Mouse (Mus musculus): ENCODE measurements around the gene Epb41. TPM values are rescaled to one million over a fixed set of nuclear protein-coding genes. Genes with fewer than 3 reads are reported as not detected.

Epb41 gene
- polyA plus RNA-seq, 1 experiment from 2014 or later, result 147 TPM

DNA sequence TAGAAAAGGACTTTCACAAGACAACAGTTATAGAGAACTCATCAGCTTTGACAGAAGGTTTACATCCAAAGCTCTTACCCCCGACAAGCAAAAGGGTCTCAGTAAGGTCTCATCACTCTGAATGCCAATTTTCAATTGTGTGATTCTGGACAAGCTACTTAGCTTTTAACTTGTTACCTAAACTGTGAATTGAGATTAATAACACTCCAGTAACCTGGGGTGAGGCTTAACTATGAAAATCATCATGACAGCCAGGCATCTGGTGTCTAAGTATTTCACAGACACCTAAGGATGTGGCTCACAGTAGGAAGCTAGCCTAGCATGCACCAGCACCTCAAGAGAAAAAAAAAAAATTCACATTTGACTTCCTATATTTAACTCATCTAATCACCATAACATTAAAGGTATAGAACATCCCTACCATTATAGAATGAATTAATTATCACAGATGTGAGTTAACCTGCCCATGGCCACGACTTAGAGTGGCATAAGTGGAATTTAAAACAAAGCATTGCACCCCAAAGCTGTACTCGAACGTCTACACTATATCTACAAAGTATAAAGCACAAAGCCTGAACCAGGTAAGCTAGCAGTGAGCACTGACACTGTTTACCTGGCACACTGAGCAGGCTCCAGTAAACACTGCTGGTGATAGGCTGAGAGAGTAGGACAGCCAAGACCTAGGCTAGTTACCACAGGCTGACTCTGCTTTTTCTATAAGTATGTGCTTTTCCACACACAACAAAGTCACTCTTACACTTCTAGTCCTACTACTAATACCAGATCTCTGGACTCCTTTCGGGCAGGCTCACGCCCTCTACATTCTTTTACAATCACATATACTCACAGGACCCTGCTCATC lies 33.4 kb downstream of the Epb41 start:
- Histone ChIP-seq H3K4me1 (replicated peaks) (peaks cover 96% of the 10 kb centered on the region), H3K4me3 (replicated peaks) (0 out of 2 replicates have a peak overlapping the region, but pooled peaks have one; percentile 0), H3K9ac (peak overlapping the region; percentile 46; the same call in 1 of the 2 replicates), H3K27me3 (no peaks in the 10 kb centered on the region), H3K4me2 (peak overlapping the region; percentile 50; the same call in 1 of the 2 replicates), H3K9me3 (replicated peaks) (no peaks in the 10 kb centered on the region), H3K36me3 (peaks cover 35% of the 10 kb centered on the region), H3K27ac (peak overlapping the region; percentile 83)
- peak; percentile 69 for ATAC-seq (ENCODE audit: low read depth)
- no peak for DNase-seq
- 70% methylated on average over 6 of the region's 6 CpGs for WGBS (ENCODE audit: insufficient replicate concordance)

DNA sequence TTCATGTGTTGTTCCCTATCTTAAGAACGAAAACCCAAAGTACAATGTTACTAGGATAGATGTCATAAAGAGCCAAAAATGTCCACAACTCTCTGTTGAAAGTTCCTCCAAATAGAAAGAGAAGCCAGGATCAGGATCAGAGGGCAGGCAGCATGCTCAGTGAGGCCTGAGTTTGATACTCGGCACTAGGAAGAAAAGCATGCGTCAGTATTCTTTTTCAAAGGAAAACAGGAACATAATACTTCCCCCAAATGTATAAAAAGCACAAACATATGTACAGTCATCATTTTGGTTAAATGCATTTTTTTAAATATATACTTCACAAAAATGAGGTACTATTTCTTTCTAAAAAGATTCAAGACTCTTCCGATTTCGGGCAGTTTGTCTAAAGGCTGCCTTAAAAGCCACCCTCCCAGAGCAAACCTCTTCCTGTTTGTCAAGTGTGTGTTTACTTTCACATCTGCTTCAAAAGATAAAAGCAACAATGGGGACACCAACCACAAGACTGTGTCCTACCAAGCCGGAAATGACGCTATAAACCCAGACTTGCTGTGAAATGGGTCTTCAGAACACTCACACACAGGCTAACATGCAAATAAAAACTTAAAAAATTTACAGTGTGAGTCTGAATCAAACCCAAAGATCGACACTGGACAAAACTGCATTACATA lies 35.0 kb downstream of the Epb41 start:
- Histone ChIP-seq H3K4me1 (replicated peaks) (peaks cover 96% of the 10 kb centered on the region), H3K4me3 (replicated peaks) (peak overlapping the region; percentile 28; the same call in 1 of the 2 replicates)

GRCm38 (mm10) chr4:132039521-132039920 lies 35.6 kb downstream of the Epb41 start:
- Histone ChIP-seq H3K9ac (peak overlapping the region; percentile 36), H3K27ac (peak overlapping the region; percentile 83), H3K4me1 (replicated peaks) (peaks cover 91% of the 10 kb centered on the region), H3K4me3 (replicated peaks) (peak overlapping the region; percentile 28; the same call in 1 of the 2 replicates), H3K27me3 (no peaks in the 10 kb centered on the region), H3K9me3 (replicated peaks) (no peaks in the 10 kb centered on the region), H3K36me3 (peaks cover 34% of the 10 kb centered on the region), H3K4me2 (peak overlapping the region; percentile 50)
- DNase-seq, result no peak
- 54% methylated on average over 2 of the region's 2 CpGs for WGBS (ENCODE audit: insufficient replicate concordance)
- peak; percentile 47 for ATAC-seq (ENCODE audit: low read depth)

More for the DNA sequence above, 35.0 kb downstream of the Epb41 start:
- Histone ChIP-seq H3K9me3 (replicated peaks) (no peaks in the 10 kb centered on the region), H3K4me2 (peak overlapping the region; percentile 50), H3K36me3 (peaks cover 36% of the 10 kb centered on the region), H3K9ac (peak overlapping the region; percentile 36), H3K27ac (peak overlapping the region; percentile 83), H3K27me3 (no peaks in the 10 kb centered on the region)
- ATAC-seq (ENCODE audit: low read depth) (peak; percentile 76), DNase-seq (peak; percentile 51)
- 20% methylated on average over 8 of the region's 8 CpGs for WGBS (ENCODE audit: insufficient replicate concordance)

DNA sequence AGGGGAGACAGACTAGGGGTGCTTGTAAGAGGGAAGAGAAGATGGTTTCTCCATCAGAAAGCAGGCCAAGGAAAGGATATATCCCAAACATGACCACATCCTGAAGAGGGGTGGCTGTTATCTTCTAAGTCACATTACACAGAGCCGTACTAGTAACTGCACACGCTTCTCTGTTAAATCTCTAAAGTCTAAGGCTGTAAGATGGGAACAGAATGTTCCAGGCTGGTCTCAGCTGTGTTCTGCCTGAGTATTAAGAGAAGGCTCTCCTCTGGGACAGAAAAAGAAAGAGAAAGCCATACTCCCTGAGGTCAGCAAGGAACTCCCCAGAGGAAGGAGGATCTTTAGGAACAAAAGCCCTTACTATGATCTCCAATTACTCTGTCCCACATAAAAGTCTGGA lies 36.3 kb downstream of the Epb41 start:
- peaks cover 88% of the 10 kb centered on the region for H3K4me1 ChIP-seq (replicated peaks)
- ATAC-seq (ENCODE audit: low read depth) (no peak), DNase-seq (no peak)
- H3K9me3 ChIP-seq (replicated peaks), result no peaks in the 10 kb centered on the region
- no peak overlapping the region for H3K4me2 ChIP-seq
- peak overlapping the region; percentile 36; the same call in 1 of the 2 replicates for H3K9ac ChIP-seq
- no peaks in the 10 kb centered on the region for H3K27me3 ChIP-seq
- 48% methylated on average over 2 of the region's 2 CpGs for WGBS (ENCODE audit: insufficient replicate concordance)
- H3K36me3 ChIP-seq, result peaks cover 32% of the 10 kb centered on the region
- peak overlapping the region; percentile 83 for H3K27ac ChIP-seq
- no peak overlapping the region for H3K4me3 ChIP-seq (replicated peaks)

DNA sequence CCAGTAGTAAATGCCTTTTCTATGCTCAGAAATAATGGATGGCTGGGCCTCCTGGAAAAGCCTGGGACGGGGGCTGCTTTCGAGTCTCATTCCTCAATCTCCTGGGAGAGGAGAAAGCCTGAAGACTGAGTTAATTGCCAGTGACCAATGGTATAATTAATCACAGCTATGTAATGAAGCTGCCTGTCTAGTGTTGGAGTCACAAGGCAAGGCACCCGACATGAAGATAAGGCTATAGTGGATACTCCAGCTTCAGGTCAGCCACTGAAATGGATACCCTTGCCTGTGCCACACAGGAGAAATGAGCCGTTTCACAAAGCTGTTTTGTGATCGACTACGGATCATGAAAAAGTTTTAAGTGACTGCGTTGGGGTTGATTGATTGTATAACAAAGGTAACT lies 37.1 kb downstream of the Epb41 start:
- H3K9ac ChIP-seq, result no peak overlapping the region
- no peak overlapping the region for H3K4me3 ChIP-seq (replicated peaks)
- DNase-seq (no peak), ATAC-seq (ENCODE audit: low read depth) (no peak)
- H3K27me3 ChIP-seq, result no peaks in the 10 kb centered on the region
- peaks cover 41% of the 10 kb centered on the region for H3K36me3 ChIP-seq
- no peak overlapping the region for H3K4me2 ChIP-seq
- H3K9me3 ChIP-seq (replicated peaks), result no peaks in the 10 kb centered on the region
- peak overlapping the region; percentile 83; the same call in 1 of the 2 replicates for H3K27ac ChIP-seq
- H3K4me1 ChIP-seq (replicated peaks), result peaks cover 88% of the 10 kb centered on the region
- 72% methylated on average over 7 of the region's 7 CpGs for WGBS (ENCODE audit: insufficient replicate concordance)

DNA sequence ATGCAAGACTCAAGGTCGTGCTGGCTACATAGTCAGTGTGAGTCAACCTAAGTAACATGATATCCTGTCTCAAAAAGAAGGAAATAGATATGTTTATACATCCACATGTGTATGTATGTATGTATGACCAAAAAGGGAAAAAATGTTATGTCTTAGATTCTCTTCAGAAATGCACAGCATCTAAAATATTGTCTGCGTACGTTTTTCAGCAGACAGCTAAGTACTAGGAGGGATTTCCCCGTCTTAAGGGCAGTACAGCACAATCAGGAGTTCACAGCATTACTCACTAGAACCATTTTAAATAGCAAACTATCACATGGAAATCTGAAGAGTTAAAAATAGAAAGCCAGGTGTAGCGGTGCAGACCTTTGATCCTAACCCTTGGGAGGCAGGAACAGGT lies 38.0 kb downstream of the Epb41 start:
- Histone ChIP-seq H3K9ac (no peak overlapping the region), H3K9me3 (replicated peaks) (no peaks in the 10 kb centered on the region), H3K4me2 (no peak overlapping the region), H3K27ac (no peak overlapping the region), H3K4me3 (replicated peaks) (no peak overlapping the region), H3K27me3 (no peaks in the 10 kb centered on the region), H3K4me1 (replicated peaks) (peaks cover 88% of the 10 kb centered on the region), H3K36me3 (peaks cover 43% of the 10 kb centered on the region)
- ATAC-seq (ENCODE audit: low read depth), result no peak
- DNase-seq, result no peak
- 76% methylated on average over 5 of the region's 5 CpGs for WGBS (ENCODE audit: insufficient replicate concordance)

- peak overlapping the region; percentile 14; the same call in 1 of the 2 replicates for H3K9ac ChIP-seq
- no peak for ATAC-seq (ENCODE audit: low read depth)
- peaks cover 88% of the 10 kb centered on the region for H3K4me1 ChIP-seq (replicated peaks)
- H3K27ac ChIP-seq, result peak overlapping the region; percentile 48; the same call in 1 of the 2 replicates
- no peak for DNase-seq
- H3K27me3 ChIP-seq, result no peaks in the 10 kb centered on the region
- H3K9me3 ChIP-seq (replicated peaks), result no peaks in the 10 kb centered on the region
- H3K4me2 ChIP-seq, result no peak overlapping the region
- peaks cover 45% of the 10 kb centered on the region for H3K36me3 ChIP-seq
- 80% methylated on average over 2 of the region's 2 CpGs for WGBS (ENCODE audit: insufficient replicate concordance)
- H3K4me3 ChIP-seq (replicated peaks), result no peak overlapping the region
These were observed 40.9 kb downstream of the Epb41 start for GRCm38 (mm10) chr4:132034242-132034641.

DNA sequence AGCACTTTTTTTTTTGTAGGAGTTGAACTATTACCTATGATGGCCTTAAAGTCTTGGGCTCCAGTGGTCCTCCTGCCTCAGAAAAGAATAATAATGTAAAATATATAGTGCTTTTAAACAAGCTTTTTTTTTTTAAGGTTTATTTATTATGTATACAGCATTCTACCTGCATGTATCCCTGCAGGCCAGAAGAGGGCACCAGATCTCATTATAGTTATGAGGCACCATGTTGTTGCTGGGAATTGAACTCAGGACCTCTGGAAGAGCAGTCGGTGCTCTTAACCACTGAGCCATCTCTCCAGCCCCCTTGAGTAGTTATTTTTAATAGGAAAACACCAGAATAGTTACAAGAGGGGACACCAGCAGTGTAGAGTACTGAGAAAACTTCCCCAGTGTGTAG lies 41.9 kb downstream of the Epb41 start:
- Histone ChIP-seq H3K9me3 (replicated peaks) (no peaks in the 10 kb centered on the region), H3K27ac (peak overlapping the region; percentile 95), H3K4me3 (replicated peaks) (no peak overlapping the region), H3K36me3 (peaks cover 43% of the 10 kb centered on the region), H3K27me3 (no peaks in the 10 kb centered on the region), H3K9ac (no peak overlapping the region), H3K4me1 (replicated peaks) (peaks cover 88% of the 10 kb centered on the region), H3K4me2 (no peak overlapping the region)
- 74% methylated on average over 1 of the region's 1 CpGs for WGBS (ENCODE audit: insufficient replicate concordance)
- no peak for DNase-seq
- no peak for ATAC-seq (ENCODE audit: low read depth)

- no peak for DNase-seq
- peak overlapping the region; percentile 95 for H3K27ac ChIP-seq
- peak; percentile 40; the same call in 1 of the 2 replicates for ATAC-seq (ENCODE audit: low read depth)
- no peaks in the 10 kb centered on the region for H3K9me3 ChIP-seq (replicated peaks)
- 23% methylated on average over 10 of the region's 10 CpGs for WGBS (ENCODE audit: insufficient replicate concordance)
- peaks cover 28% of the 10 kb centered on the region for H3K36me3 ChIP-seq
- no peak overlapping the region for H3K4me3 ChIP-seq (replicated peaks)
- H3K4me2 ChIP-seq, result peak overlapping the region; percentile 27
- H3K4me1 ChIP-seq (replicated peaks), result peaks cover 89% of the 10 kb centered on the region
- H3K9ac ChIP-seq, result peak overlapping the region; percentile 50
- no peaks in the 10 kb centered on the region for H3K27me3 ChIP-seq
These were observed 45.0 kb downstream of the Epb41 start for GRCm38 (mm10) chr4:132029851-132030741.

DNA sequence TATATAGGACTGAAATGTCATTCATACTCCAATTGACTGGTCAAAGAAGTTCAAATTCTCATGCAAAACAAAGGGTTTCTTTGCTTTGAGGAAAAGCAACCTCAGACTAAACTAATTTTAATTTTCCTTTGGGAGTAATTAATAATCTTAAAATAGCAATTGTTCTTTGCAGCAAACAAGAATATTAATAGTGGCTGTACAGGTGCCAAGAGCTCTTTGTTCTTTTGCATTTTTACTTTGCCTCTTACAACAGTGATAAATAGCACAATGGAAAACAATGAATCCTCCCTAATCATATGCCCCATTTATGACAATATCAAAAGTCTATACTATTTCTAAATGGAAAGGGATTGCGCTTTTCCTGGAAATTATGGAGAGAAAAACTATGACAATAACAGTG lies 47.3 kb downstream of the Epb41 start:
- WGBS (ENCODE audit: insufficient replicate concordance), result 98% methylated on average over 1 of the region's 1 CpGs

More for the DNA sequence above, 47.3 kb downstream of the Epb41 start:
- peaks cover 32% of the 10 kb centered on the region for H3K36me3 ChIP-seq
- peak overlapping the region; percentile 54 for H3K4me2 ChIP-seq
- H3K27ac ChIP-seq, result peak overlapping the region; percentile 95
- no peak for ATAC-seq (ENCODE audit: low read depth)
- H3K4me1 ChIP-seq (replicated peaks), result peaks cover 92% of the 10 kb centered on the region
- H3K9ac ChIP-seq, result peak overlapping the region; percentile 56
- no peak overlapping the region for H3K4me3 ChIP-seq (replicated peaks)
- H3K9me3 ChIP-seq (replicated peaks), result no peaks in the 10 kb centered on the region
- no peak for DNase-seq
- no peaks in the 10 kb centered on the region for H3K27me3 ChIP-seq

All from liver, embryonic 13.5 days (tissue).